Mouse (Mus musculus) intestine, embryonic 16.5 days (tissue): ENCODE results near the gene Tspan14. TPM values are rescaled to one million over a fixed set of nuclear protein-coding genes. Genes with fewer than 3 reads are reported as not detected.

Source experiments
- ATAC-seq: fragments of 200-750 bp; cut with Nextera tagmentation; 2 replicates; pipeline ENCODE4 v1.8.0; 2017; ENCODE audit warnings: moderate TSS enrichment, moderate library complexity
- H3K27ac ChIP-seq: fragments of 300-500 bp; sonication (generic); 2 replicates; pipeline ENCODE4 v1.5.1; 2014; ENCODE audit warnings: mild to moderate bottlenecking, low read length
- H3K27me3 ChIP-seq: fragments of 300-500 bp; sonication (generic); replicated peaks from 2 replicates; pipeline ENCODE4 v1.6.1; 2014; ENCODE audit warnings: low read length, control low read depth, mixed read lengths; ENCODE audit not compliant: control insufficient read depth, insufficient read depth
- H3K36me3 ChIP-seq: fragments of 300-500 bp; sonication (generic); 2 replicates; pipeline ENCODE4 v1.6.1; 2014; ENCODE audit warnings: low read length, control low read depth; ENCODE audit not compliant: control insufficient read depth, insufficient read depth
- H3K4me1 ChIP-seq: fragments of 300-500 bp; sonication (generic); 2 replicates; pipeline ENCODE4 v1.6.1; 2014; ENCODE audit warnings: low read length, control low read depth, mixed read lengths; ENCODE audit not compliant: control insufficient read depth, insufficient read depth
- H3K4me2 ChIP-seq: fragments of 300-500 bp; sonication (generic); 2 replicates; pipeline ENCODE4 v1.6.1; 2014; ENCODE audit warnings: low read depth, low read length, control low read depth
- H3K4me3 ChIP-seq: fragments of 300-500 bp; sonication (generic); 2 replicates; pipeline ENCODE4 v1.5.1; 2014; ENCODE audit warnings: mild to moderate bottlenecking, low read length
- H3K9ac ChIP-seq: fragments of 300-500 bp; sonication (generic); 2 replicates; pipeline ENCODE4 v1.6.1; 2014; ENCODE audit warnings: low read depth, low read length
- H3K9me3 ChIP-seq: fragments of 300-500 bp; sonication (generic); 2 replicates; pipeline ENCODE4 v1.6.1; 2016; ENCODE audit warnings: low read length, control low read depth; ENCODE audit not compliant: control insufficient read depth
- WGBS: fragments of 180-500 bp; shearing (Covaris S2); extraction: QIAGEN DNeasy Blood & Tissue Kit; methylation state at CpG from one replicate; pipeline ENCODE4 v1.1.7; 2014; 5-methylcytosine and 5-hydroxymethylcytosine counted together
- polyA plus RNA-seq: library from polyadenylated mRNA; unstranded; fragments of >200 nt; fragmentation: Nextera tagmentation; extraction: Ambion mirVana; gene quantifications from 2 replicates; pipeline ENCODE4 v1.2.1, GENCODE M21; 2015

The Tspan14 gene
- polyA plus RNA-seq, 1 experiment from 2014 or later, result 65.6 TPM

DNA sequence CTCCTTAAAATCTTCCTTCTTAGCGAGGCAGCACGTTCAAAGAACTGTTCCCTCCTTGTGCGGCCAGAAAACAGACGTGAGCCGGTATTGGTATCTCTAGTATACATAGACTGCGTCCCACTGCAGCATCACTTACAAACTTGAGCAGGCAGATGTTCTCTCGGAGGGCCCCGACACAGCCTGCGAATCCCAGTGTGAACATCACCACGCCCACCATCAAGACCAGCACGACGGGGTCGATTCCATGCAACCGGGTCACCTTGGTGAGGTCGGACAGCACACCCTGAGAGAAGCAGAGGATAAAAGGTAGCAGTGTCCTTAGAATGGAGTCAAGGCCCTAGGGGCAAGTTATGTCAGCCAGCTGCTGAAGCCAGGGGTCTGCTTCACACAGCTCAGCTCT lies 49.9 kb downstream of the Tspan14 start:
- Histone ChIP-seq H3K27ac (no peak overlapping the region), H3K9ac (no peak overlapping the region), H3K4me1 (peaks cover 24% of the 10 kb centered on the region), H3K4me2 (no peak overlapping the region), H3K9me3 (no peaks in the 10 kb centered on the region), H3K4me3 (no peak overlapping the region), H3K36me3 (peaks cover 11% of the 10 kb centered on the region; the same call in 1 of the 2 replicates), H3K27me3 (no peaks in the 10 kb centered on the region)
- ATAC-seq, result no peak
- 88% methylated on average over 15 of the region's 15 CpGs for WGBS

DNA sequence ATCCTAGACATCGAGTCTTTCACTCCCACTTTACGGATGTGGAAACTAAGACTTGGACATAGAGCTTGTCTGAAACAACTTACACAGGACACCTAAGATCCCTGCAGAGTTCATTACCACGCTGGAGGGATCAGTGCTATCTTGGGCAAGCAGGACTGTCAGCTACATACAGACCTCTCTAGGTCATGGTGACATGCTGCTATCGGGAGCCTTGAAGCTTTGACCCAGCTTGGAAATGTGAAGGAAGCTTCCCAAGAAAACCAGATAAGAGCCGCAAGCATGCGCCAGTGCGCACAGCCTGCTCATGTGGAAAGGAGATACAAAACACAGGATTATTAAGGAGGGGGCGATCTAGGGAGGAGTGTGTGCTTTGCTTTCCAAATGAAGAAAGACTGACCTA lies 50.8 kb downstream of the Tspan14 start:
- H3K9me3 ChIP-seq, result no peaks in the 10 kb centered on the region
- peaks cover 24% of the 10 kb centered on the region for H3K4me1 ChIP-seq
- H3K9ac ChIP-seq, result 0 out of 2 replicates have a peak overlapping the region, but pooled peaks have one; percentile 3
- ATAC-seq, result 0 out of 2 replicates have a peak, but pooled peaks have one; percentile 6
- H3K27me3 ChIP-seq, result no peaks in the 10 kb centered on the region
- no peak overlapping the region for H3K4me2 ChIP-seq
- peaks cover 11% of the 10 kb centered on the region; the same call in 1 of the 2 replicates for H3K36me3 ChIP-seq
- no peak overlapping the region for H3K27ac ChIP-seq
- no peak overlapping the region for H3K4me3 ChIP-seq
- 79% methylated on average over 8 of the region's 8 CpGs for WGBS

DNA sequence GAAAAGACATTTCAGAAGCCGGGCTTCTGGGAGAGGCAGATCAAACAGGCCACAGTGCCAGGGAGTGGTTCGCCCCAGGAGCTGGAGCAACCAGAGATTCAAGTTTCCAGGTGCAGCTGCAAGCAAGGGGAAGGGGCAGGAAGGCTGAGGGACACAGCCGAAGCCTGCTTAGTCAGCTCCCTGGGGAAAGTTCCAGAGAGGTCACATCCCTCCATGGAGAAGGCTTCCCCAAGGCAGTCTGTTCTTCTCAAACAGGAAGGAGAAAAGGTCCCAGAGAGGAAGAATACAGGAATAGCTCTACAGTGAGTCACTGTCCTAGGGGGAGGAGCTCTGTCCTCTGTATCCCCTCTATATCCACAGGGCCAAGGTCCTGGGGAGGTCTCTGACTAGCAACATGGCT lies 51.9 kb downstream of the Tspan14 start:
- H3K27ac ChIP-seq, result no peak overlapping the region
- ATAC-seq, result peak; percentile 45
- WGBS, result 40% methylated on average over 3 of the region's 3 CpGs

DNA sequence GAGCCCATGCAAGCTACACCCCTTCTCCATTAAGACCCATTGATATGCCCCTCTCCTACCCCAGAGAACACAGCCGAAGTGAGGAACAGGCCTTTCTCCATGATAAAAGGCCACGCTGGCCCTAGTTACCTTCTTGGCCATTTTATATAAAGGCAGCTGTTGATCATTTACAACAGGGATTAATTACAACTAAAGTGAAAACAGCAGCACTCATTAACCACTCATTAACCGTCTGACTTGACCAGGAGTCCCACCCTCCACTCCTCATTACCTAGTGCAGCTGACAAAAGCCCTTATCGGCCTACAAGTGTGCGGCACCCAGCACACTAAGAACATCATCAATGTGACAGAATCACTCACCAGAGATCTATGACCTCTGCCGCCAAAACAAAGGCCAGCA lies 52.9 kb downstream of the Tspan14 start:
- peaks cover 15% of the 10 kb centered on the region; the same call in 1 of the 2 replicates for H3K36me3 ChIP-seq
- H3K27me3 ChIP-seq, result no peaks in the 10 kb centered on the region
- H3K4me1 ChIP-seq, result peaks cover 22% of the 10 kb centered on the region
- ATAC-seq, result no peak
- WGBS, result 83% methylated on average over 6 of the region's 6 CpGs
- no peak overlapping the region for H3K9ac ChIP-seq
- H3K9me3 ChIP-seq, result no peaks in the 10 kb centered on the region
- no peak overlapping the region for H3K4me2 ChIP-seq
- H3K4me3 ChIP-seq, result no peak overlapping the region
- H3K27ac ChIP-seq, result no peak overlapping the region

More for the DNA sequence above, 51.9 kb downstream of the Tspan14 start:
- Histone ChIP-seq H3K27me3 (no peaks in the 10 kb centered on the region), H3K4me3 (no peak overlapping the region), H3K4me1 (peaks cover 24% of the 10 kb centered on the region), H3K9ac (no peak overlapping the region), H3K9me3 (no peaks in the 10 kb centered on the region), H3K4me2 (no peak overlapping the region), H3K36me3 (peaks cover 15% of the 10 kb centered on the region; the same call in 1 of the 2 replicates)

DNA sequence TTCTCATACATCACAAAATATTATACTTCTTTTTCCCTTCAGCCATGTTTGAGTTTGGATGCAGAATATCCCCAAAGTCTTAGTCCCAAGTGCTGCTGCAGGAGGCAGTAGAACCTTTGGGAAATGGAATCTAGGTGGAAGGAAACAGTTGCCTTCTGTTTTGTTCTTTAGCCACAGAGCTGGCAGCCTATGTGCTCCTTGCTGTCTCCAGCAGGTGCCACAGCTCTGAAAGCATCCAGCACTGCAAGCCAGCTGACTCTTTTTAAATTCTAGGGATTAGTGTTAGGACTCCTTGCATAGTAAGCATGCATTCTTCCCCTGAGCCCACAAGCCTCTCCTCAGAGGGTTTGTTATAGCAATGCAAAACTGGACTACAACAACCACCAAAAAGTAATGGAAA lies 55.1 kb downstream of the Tspan14 start:
- no peak overlapping the region for H3K4me2 ChIP-seq
- no peak overlapping the region for H3K9ac ChIP-seq
- peaks cover 22% of the 10 kb centered on the region for H3K36me3 ChIP-seq
- H3K4me1 ChIP-seq, result peaks cover 19% of the 10 kb centered on the region
- no peak for ATAC-seq
- H3K4me3 ChIP-seq, result no peak overlapping the region
- no peaks in the 10 kb centered on the region for H3K27me3 ChIP-seq
- H3K9me3 ChIP-seq, result no peaks in the 10 kb centered on the region
- no peak overlapping the region for H3K27ac ChIP-seq

DNA sequence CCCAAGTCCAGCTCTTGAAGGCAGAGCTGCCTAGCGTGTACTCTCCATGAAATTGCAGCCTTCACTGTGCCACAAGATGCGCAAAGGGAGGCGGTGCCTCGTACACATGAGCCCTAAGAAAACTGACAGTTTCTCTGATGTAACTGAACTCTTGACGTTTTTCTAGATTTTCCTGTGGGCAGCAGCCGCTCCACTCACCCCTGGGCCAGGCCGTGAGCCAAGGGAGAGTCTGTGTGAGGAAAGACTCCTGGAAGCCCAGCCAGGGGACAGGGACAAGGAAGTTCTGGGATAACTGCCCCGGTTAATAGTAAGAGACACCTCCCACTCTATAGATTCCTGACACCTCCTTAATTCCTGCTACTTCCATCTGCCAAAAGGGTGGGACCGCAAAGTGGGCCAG lies 57.8 kb downstream of the Tspan14 start:
- ATAC-seq, result no peak
- Histone ChIP-seq H3K4me3 (no peak overlapping the region), H3K4me2 (no peak overlapping the region), H3K9ac (no peak overlapping the region), H3K9me3 (no peaks in the 10 kb centered on the region), H3K27me3 (no peaks in the 10 kb centered on the region), H3K4me1 (no peaks in the 10 kb centered on the region), H3K36me3 (peaks cover 16% of the 10 kb centered on the region), H3K27ac (no peak overlapping the region)
- WGBS, result 90% methylated on average over 9 of the region's 9 CpGs

DNA sequence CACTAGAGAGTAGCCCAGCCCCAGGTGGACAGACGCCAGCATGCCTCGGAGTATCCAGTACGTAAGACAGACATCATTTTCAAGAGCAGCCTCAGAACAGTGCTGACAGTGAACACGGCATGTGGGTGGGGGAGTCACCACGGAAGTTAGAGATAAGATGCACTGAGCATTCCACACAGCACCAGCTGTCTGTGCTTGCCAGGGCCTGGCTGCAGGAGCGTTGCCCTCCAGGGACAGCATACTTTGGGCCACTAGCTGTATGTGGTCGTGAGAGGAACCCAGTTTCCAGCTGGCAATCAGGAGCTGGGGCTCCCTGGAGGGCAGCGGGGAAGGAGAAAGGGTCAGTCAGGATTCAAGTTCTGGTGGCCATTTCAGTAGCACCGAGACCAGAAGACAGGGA lies 59.8 kb downstream of the Tspan14 start:
- H3K27ac ChIP-seq, result no peak overlapping the region
- H3K9me3 ChIP-seq, result no peaks in the 10 kb centered on the region
- H3K4me2 ChIP-seq, result no peak overlapping the region
- ATAC-seq, result no peak
- H3K36me3 ChIP-seq, result peaks cover 11% of the 10 kb centered on the region
- WGBS, result 73% methylated on average over 9 of the region's 9 CpGs
- H3K27me3 ChIP-seq, result no peaks in the 10 kb centered on the region
- peaks cover 5% of the 10 kb centered on the region for H3K4me1 ChIP-seq
- no peak overlapping the region for H3K4me3 ChIP-seq
- no peak overlapping the region for H3K9ac ChIP-seq

DNA sequence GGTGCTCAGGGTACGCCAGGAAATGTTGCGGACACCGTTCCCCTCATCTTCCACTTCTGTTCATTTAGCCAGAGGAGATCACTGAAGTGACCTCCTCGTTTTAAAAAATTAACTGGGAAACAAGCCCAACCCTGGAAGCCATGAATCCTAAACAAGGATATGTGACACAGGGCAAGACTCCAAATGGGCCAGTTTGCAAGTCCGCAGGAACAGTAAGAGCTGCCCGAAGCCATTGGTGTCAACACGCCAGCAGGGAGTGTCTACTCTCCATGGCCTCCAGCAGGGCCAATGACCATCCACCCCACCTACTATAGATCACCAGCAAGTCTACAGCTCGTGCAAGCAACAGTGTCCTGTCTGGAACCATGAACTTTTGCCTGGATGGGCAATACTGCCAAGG lies 60.8 kb downstream of the Tspan14 start:
- H3K27me3 ChIP-seq, result no peaks in the 10 kb centered on the region
- H3K9ac ChIP-seq, result no peak overlapping the region
- no peak overlapping the region for H3K27ac ChIP-seq
- H3K36me3 ChIP-seq, result peaks cover 11% of the 10 kb centered on the region
- ATAC-seq, result no peak
- 90% methylated on average over 8 of the region's 8 CpGs for WGBS
- no peak overlapping the region for H3K4me2 ChIP-seq
- H3K4me1 ChIP-seq, result peaks cover 5% of the 10 kb centered on the region
- H3K9me3 ChIP-seq, result no peaks in the 10 kb centered on the region
- H3K4me3 ChIP-seq, result no peak overlapping the region

DNA sequence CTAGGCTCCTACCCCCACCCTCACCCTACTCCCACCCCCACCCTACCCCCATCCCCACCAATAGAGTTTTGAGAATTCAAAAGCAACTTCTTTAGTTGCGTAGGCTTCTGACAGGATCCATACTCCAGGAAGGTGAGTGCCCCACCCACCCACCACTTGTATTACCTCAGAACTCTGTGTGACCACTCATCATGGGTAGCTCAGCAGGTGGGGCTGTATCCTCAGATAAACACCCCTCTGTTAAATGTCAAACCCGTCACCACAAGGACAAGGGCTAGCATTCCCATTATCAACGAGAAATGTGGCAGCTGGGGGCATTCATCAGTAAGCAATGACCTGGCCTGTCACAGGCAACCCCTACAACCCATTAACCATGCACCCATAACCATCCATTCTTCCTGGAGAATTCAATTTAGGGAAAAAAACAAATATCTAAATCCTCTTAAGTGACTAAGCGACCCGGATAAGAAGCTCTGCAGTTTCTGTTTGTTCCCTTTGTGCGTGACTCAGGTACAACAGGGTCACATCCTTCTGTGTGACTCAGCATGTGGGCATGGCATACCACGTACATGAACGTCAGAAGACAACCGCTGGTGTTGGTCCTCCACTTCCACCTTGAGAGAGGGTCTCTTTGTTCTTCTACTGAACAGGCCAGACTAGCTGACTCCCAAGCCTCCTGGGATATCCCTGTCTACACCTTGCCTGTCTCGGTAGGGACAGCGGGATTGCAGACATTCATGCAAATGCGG lies 64.1 kb downstream of the Tspan14 start:
- no peaks in the 10 kb centered on the region for H3K9me3 ChIP-seq
- no peak overlapping the region for H3K27ac ChIP-seq
- no peak overlapping the region for H3K9ac ChIP-seq
- no peak overlapping the region for H3K4me3 ChIP-seq
- WGBS, result 64% methylated on average over 12 of the region's 12 CpGs
- H3K4me2 ChIP-seq, result no peak overlapping the region
- no peaks in the 10 kb centered on the region for H3K27me3 ChIP-seq
- peaks cover 5% of the 10 kb centered on the region for H3K4me1 ChIP-seq
- no peak; the same call in 1 of the 2 replicates for ATAC-seq
- peaks cover 5% of the 10 kb centered on the region for H3K36me3 ChIP-seq

DNA sequence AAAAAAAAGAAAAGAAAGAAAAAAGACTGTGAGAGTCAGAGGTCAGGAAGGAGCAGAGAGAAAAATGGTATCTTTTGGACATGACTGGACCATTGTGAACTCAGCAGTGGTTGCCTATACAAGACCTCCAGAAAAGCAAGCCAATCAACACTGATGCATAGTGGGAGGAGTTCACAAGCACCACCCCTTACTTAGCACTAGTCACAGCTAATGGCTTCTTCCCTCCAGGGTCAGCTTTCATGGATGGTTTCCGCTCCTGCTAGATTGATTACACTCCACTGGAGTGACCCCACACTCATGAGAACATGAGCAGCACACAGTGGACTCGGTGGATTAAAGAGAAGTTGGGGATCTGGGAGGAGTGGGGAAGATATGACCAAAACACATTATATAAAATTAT lies 66.3 kb downstream of the Tspan14 start:
- no peaks in the 10 kb centered on the region for H3K27me3 ChIP-seq
- no peak overlapping the region for H3K4me2 ChIP-seq
- no peak overlapping the region for H3K4me3 ChIP-seq
- 67% methylated on average over 2 of the region's 2 CpGs for WGBS
- ATAC-seq, result no peak
- H3K36me3 ChIP-seq, result no peaks in the 10 kb centered on the region
- H3K9ac ChIP-seq, result no peak overlapping the region
- H3K27ac ChIP-seq, result no peak overlapping the region
- peaks cover 5% of the 10 kb centered on the region for H3K4me1 ChIP-seq
- H3K9me3 ChIP-seq, result no peaks in the 10 kb centered on the region
